Mouse (Mus musculus) spleen, adult 2 months (tissue): ENCODE results near the gene Pla2g4b.

Experiments
- CTCF ChIP-seq: fragments of 200-500 bp; IDR thresholded peaks from 2 replicates; pipeline ENCODE4 v1.5.1; 2011; ENCODE audit warnings: mild to moderate bottlenecking, inconsistent platforms; ENCODE audit not compliant: insufficient read depth, insufficient read length, insufficient replicate concordance; ENCODE audit errors: extremely low read depth
- POLR2A ChIP-seq: fragments of 200-500 bp; IDR thresholded peaks from 2 replicates; pipeline ENCODE4 v1.6.1; 2011; ENCODE audit warnings: low read depth, low read length, inconsistent platforms

DNA sequence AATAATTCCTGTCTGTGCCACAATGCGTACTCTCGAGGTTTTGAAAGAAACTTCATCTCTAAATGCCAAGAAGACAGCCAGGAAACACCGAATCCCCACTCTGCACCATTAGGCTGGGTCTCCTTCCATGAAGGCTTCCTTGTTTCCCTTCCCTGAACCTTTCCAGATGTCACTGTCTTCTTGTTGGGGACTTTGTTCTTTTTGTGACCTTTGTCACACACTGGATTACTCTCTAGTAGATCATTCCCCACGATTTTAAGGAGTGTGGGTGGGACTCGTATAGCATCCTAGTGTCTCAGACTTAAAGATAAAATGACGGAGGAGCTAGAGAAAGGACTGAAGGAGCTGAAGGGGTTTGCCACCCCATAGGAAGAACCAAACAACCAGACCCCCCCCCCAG, 42.3 kb upstream of the Pla2g4b start:
- TF ChIP-seq CTCF (no peak), POLR2A (no peak)
